Mouse (Mus musculus): Measurements from ENCODE around the gene Pcyox1.
"Not testable (repeated sequence)": the region's sequence is repeated elsewhere in the genome, so short reads cannot be mapped to it uniquely, and the experiment has no call there.

GRCm38 (mm10) chr6:86380112-86380511 lies 16.8 kb downstream of the Pcyox1 start:
- not testable (repeated sequence) for TF ChIP-seq CTCF (IDR thresholded peaks at IDR 0.05; ENCODE audit: low read depth); EP300 (optimal IDR thresholded peaks at IDR 0.05)

Measured in stomach, postnatal 0 days (tissue).